Mouse (Mus musculus): ENCODE data around the gene 1700001K19Rik. TPM values are rescaled to one million over a fixed set of nuclear protein-coding genes. Genes with fewer than 3 reads are reported as not detected.
"Not testable (repeated sequence)": the region's sequence is repeated elsewhere in the genome, so short reads cannot be mapped to it uniquely, and the experiment has no call there.

1700001K19Rik gene
- polyA plus RNA-seq, 1 experiment from 2014 or later = 0.27 TPM

GRCm38 (mm10) chr12:110706337-110707231 lies 24.2 kb upstream of the 1700001K19Rik start:
- Histone ChIP-seq H3K27me3 (ENCODE audit: control insufficient read depth, insufficient read depth, low read length) (no peaks in the 10 kb centered on the region), H3K4me2 (ENCODE audit: low read depth, low read length, severe bottlenecking) (peak overlapping the region; percentile 59), H3K4me3 (ENCODE audit: low read depth, low read length) (peak overlapping the region; percentile 28), H3K27ac (ENCODE audit: low read depth, low read length) (0 out of 2 replicates have a peak overlapping the region, but pooled peaks have one; percentile 18), H3K9ac (ENCODE audit: low read length) (peak overlapping the region; percentile 39; the same call in 1 of the 2 replicates), H3K4me1 (replicated peaks; ENCODE audit: control insufficient read depth, insufficient read depth, low read length) (peaks cover 2% of the 10 kb centered on the region; the same call in 1 of the 2 replicates), H3K9me3 (ENCODE audit: control insufficient read depth, low read length) (no peaks in the 10 kb centered on the region), H3K36me3 (ENCODE audit: control insufficient read depth, insufficient read depth, low read length) (no peaks in the 10 kb centered on the region)
- DNase-seq (ENCODE audit: low spot score) = peak; percentile 77
- WGBS = 1% methylated on average over 27 of the region's 27 CpGs
- peak; percentile 77 for ATAC-seq (replicated peaks; ENCODE audit: low FRiP score)

- H3K4me1 ChIP-seq (replicated peaks; ENCODE audit: control insufficient read depth, insufficient read depth, low read length); H3K27me3 ChIP-seq (ENCODE audit: control insufficient read depth, insufficient read depth, low read length); ATAC-seq (replicated peaks; ENCODE audit: low FRiP score); H3K27ac ChIP-seq (ENCODE audit: low read depth, low read length); H3K4me3 ChIP-seq (ENCODE audit: low read depth, low read length); H3K9ac ChIP-seq (ENCODE audit: low read length); H3K9me3 ChIP-seq (ENCODE audit: control insufficient read depth, low read length); H3K4me2 ChIP-seq (ENCODE audit: low read depth, low read length, severe bottlenecking); H3K36me3 ChIP-seq (ENCODE audit: control insufficient read depth, insufficient read depth, low read length); DNase-seq (ENCODE audit: low spot score): not testable (repeated sequence)
- 80% methylated on average over 4 of the region's 4 CpGs for WGBS
Observed at GRCm38 (mm10) chr12:110705419-110705818, 23.0 kb upstream of the 1700001K19Rik start.

GRCm38 (mm10) chr12:110703682-110704081 lies 21.3 kb upstream of the 1700001K19Rik start:
- Histone ChIP-seq H3K4me3 (ENCODE audit: low read depth, low read length) (no peak overlapping the region), H3K9me3 (ENCODE audit: control insufficient read depth, low read length) (no peaks in the 10 kb centered on the region), H3K9ac (ENCODE audit: low read length) (no peak overlapping the region), H3K4me1 (replicated peaks; ENCODE audit: control insufficient read depth, insufficient read depth, low read length) (peaks cover 2% of the 10 kb centered on the region; the same call in 1 of the 2 replicates), H3K27me3 (ENCODE audit: control insufficient read depth, insufficient read depth, low read length) (no peaks in the 10 kb centered on the region), H3K36me3 (ENCODE audit: control insufficient read depth, insufficient read depth, low read length) (no peaks in the 10 kb centered on the region), H3K4me2 (ENCODE audit: low read depth, low read length, severe bottlenecking) (no peak overlapping the region), H3K27ac (ENCODE audit: low read depth, low read length) (no peak overlapping the region)
- ATAC-seq (replicated peaks; ENCODE audit: low FRiP score) = no peak
- DNase-seq (ENCODE audit: low spot score) = no peak
- WGBS = 72% methylated on average over 7 of the region's 7 CpGs

GRCm38 (mm10) chr12:110703008-110703471 lies 20.6 kb upstream of the 1700001K19Rik start:
- Histone ChIP-seq H3K4me3 (ENCODE audit: low read depth, low read length) (no peak overlapping the region), H3K9me3 (ENCODE audit: control insufficient read depth, low read length) (no peaks in the 10 kb centered on the region), H3K36me3 (ENCODE audit: control insufficient read depth, insufficient read depth, low read length) (no peaks in the 10 kb centered on the region), H3K27me3 (ENCODE audit: control insufficient read depth, insufficient read depth, low read length) (no peaks in the 10 kb centered on the region), H3K4me1 (replicated peaks; ENCODE audit: control insufficient read depth, insufficient read depth, low read length) (peaks cover 2% of the 10 kb centered on the region; the same call in 1 of the 2 replicates), H3K9ac (ENCODE audit: low read length) (no peak overlapping the region), H3K27ac (ENCODE audit: low read depth, low read length) (no peak overlapping the region), H3K4me2 (ENCODE audit: low read depth, low read length, severe bottlenecking) (no peak overlapping the region)
- DNase-seq (ENCODE audit: low spot score) = peak; percentile 93
- ATAC-seq (replicated peaks; ENCODE audit: low FRiP score) = peak; percentile 67; the same call in 1 of the 2 replicates
- 36% methylated on average over 8 of the region's 8 CpGs for WGBS

- no peaks in the 10 kb centered on the region for H3K36me3 ChIP-seq (ENCODE audit: control insufficient read depth, insufficient read depth, low read length)
- H3K9me3 ChIP-seq (ENCODE audit: control insufficient read depth, low read length) = no peaks in the 10 kb centered on the region
- no peaks in the 10 kb centered on the region for H3K27me3 ChIP-seq (ENCODE audit: control insufficient read depth, insufficient read depth, low read length)
- DNase-seq (ENCODE audit: low spot score) (no peak), ATAC-seq (replicated peaks; ENCODE audit: low FRiP score) (no peak)
- no peak within 1 kb of the TSS for H3K4me3 ChIP-seq (ENCODE audit: low read depth, low read length)
- H3K9ac ChIP-seq (ENCODE audit: low read length) = no peak within 1 kb of the TSS
- no peak within 1 kb of the TSS for H3K27ac ChIP-seq (ENCODE audit: low read depth, low read length)
- no peak within 1 kb of the TSS for H3K4me2 ChIP-seq (ENCODE audit: low read depth, low read length, severe bottlenecking)
- peaks cover 2% of the 10 kb centered on the region; the same call in 1 of the 2 replicates for H3K4me1 ChIP-seq (replicated peaks; ENCODE audit: control insufficient read depth, insufficient read depth, low read length)
- WGBS = 54% methylated on average over 4 of the region's 4 CpGs
Observed at GRCm38 (mm10) chr12:110702556-110702955, 20.1 kb upstream of the 1700001K19Rik start, which contains the start of gene Hsp90aa1. Gene Hsp90aa1, minus strand, starts transcription at chr12:110702728.

- not testable (repeated sequence) for DNase-seq (ENCODE audit: low spot score); H3K9ac ChIP-seq (ENCODE audit: low read length); H3K4me1 ChIP-seq (replicated peaks; ENCODE audit: control insufficient read depth, insufficient read depth, low read length); H3K4me3 ChIP-seq (ENCODE audit: low read depth, low read length); H3K9me3 ChIP-seq (ENCODE audit: control insufficient read depth, low read length); H3K36me3 ChIP-seq (ENCODE audit: control insufficient read depth, insufficient read depth, low read length); H3K27ac ChIP-seq (ENCODE audit: low read depth, low read length); H3K27me3 ChIP-seq (ENCODE audit: control insufficient read depth, insufficient read depth, low read length); H3K4me2 ChIP-seq (ENCODE audit: low read depth, low read length, severe bottlenecking); ATAC-seq (replicated peaks; ENCODE audit: low FRiP score)
- WGBS = 32% methylated on average over 3 of the region's 3 CpGs
Observed at GRCm38 (mm10) chr12:110701363-110701762, 18.9 kb upstream of the 1700001K19Rik start.

- Histone ChIP-seq H3K4me2 (ENCODE audit: low read depth, low read length, severe bottlenecking) (no peak overlapping the region), H3K4me1 (replicated peaks; ENCODE audit: control insufficient read depth, insufficient read depth, low read length) (no peaks in the 10 kb centered on the region; the same call in 1 of the 2 replicates), H3K4me3 (ENCODE audit: low read depth, low read length) (no peak overlapping the region), H3K9me3 (ENCODE audit: control insufficient read depth, low read length) (no peaks in the 10 kb centered on the region), H3K9ac (ENCODE audit: low read length) (no peak overlapping the region), H3K27ac (ENCODE audit: low read depth, low read length) (no peak overlapping the region), H3K36me3 (ENCODE audit: control insufficient read depth, insufficient read depth, low read length) (no peaks in the 10 kb centered on the region), H3K27me3 (ENCODE audit: control insufficient read depth, insufficient read depth, low read length) (no peaks in the 10 kb centered on the region)
- DNase-seq (ENCODE audit: low spot score) (no peak), ATAC-seq (replicated peaks; ENCODE audit: low FRiP score) (no peak)
- 59% methylated on average over 2 of the region's 2 CpGs for WGBS
Observed at GRCm38 (mm10) chr12:110700730-110701129, 18.3 kb upstream of the 1700001K19Rik start.

GRCm38 (mm10) chr12:110699171-110699547 lies 16.7 kb upstream of the 1700001K19Rik start:
- Histone ChIP-seq H3K27ac (ENCODE audit: low read depth, low read length) (no peak overlapping the region), H3K9me3 (ENCODE audit: control insufficient read depth, low read length) (no peaks in the 10 kb centered on the region), H3K9ac (ENCODE audit: low read length) (no peak overlapping the region; the same call in 1 of the 2 replicates), H3K4me1 (replicated peaks; ENCODE audit: control insufficient read depth, insufficient read depth, low read length) (peaks cover 6% of the 10 kb centered on the region), H3K4me2 (ENCODE audit: low read depth, low read length, severe bottlenecking) (no peak overlapping the region), H3K36me3 (ENCODE audit: control insufficient read depth, insufficient read depth, low read length) (peaks cover 4% of the 10 kb centered on the region; the same call in 1 of the 2 replicates), H3K27me3 (ENCODE audit: control insufficient read depth, insufficient read depth, low read length) (no peaks in the 10 kb centered on the region), H3K4me3 (ENCODE audit: low read depth, low read length) (no peak overlapping the region)
- ATAC-seq (replicated peaks; ENCODE audit: low FRiP score) (no peak), DNase-seq (ENCODE audit: low spot score) (no peak)
- 67% methylated on average over 2 of the region's 2 CpGs for WGBS

Data from forebrain, embryonic 11.5 days (tissue).